8 mouse cellular contexts compared by ENCODE assay signal in the genomic region with DNA sequence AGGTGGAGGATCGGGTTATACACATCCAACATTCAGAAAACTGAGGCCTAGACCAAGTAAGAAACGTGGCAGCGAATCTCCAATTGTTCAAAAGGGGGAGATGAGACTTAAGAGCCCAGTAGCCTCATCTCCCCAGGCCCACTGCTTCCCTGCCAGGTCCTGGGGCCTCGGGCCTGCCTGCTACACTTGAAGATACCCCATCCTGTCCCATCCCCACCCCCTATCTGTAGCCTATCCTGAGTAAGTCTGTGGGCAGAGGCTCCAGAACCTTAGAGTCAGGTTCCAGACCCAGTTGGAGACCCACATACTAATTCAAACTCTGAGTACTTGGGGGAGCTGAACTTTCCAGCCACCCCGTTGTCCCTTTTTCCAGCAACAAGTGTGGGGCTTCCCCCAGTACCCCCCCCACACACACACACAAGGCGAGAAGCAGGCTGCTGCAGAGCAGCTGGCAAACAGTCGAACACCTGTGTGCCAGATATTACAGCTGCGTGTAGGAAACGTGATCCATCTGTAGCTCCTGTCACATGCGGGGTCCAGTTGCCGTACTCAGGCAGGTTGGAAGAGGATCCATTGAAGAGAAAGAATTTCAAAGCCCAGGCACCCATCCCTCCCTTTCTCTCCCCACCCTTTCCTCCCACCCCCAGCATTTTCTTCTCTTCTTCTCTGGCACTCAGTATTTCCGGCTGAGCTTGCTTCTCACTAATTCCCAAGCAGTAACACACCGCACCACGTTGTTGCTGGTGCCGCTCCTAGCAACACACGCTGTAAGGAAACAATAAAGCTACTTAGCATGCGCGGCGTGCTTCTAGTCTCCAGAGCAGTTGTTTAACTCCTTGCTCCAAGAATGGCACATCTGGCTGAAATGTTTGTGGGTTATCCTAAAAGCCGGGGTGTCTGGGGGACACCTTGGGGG.
DNase-seq lines count a peak whose midpoint lies in the region; ATAC-seq and TF ChIP-seq lines count a peak whose summit lies in the region.

No protein-coding gene starts in this region.

- no peaks in the 10 kb centered on the region for H3K36me3 ChIP-seq in forebrain, embryonic 13.5 days (ENCODE audit: poor library complexity, severe bottlenecking)
- H3K36me3 ChIP-seq in stomach, embryonic 14.5 days (ENCODE audit: control insufficient read depth, insufficient read depth, low read length) = no peaks in the 10 kb centered on the region

- peak overlapping the region; percentile 57 for H3K4me2 ChIP-seq in forebrain, embryonic 13.5 days
- H3K4me2 ChIP-seq in stomach, embryonic 14.5 days (replicated peaks; ENCODE audit: low read depth, low read length) = 0 out of 2 replicates have a peak overlapping the region, but pooled peaks have one; percentile 2

- H3K4me1 ChIP-seq in forebrain, embryonic 13.5 days = peaks cover 19% of the 10 kb centered on the region
- peaks cover 7% of the 10 kb centered on the region; the same call in 1 of the 2 replicates for H3K4me1 ChIP-seq in stomach, embryonic 14.5 days (ENCODE audit: control insufficient read depth, insufficient read depth, low read length)

- H3K9ac ChIP-seq in forebrain, embryonic 13.5 days = peak overlapping the region; percentile 45
- H3K9ac ChIP-seq in stomach, embryonic 14.5 days (replicated peaks; ENCODE audit: low read depth, low read length) = no peak overlapping the region

- H3K4me3 ChIP-seq in layer of hippocampus, adult 2 months = peak overlapping the region; percentile 46
- peak overlapping the region; percentile 25 for H3K4me3 ChIP-seq in forebrain, embryonic 13.5 days
- no peak overlapping the region for H3K4me3 ChIP-seq in stomach, embryonic 14.5 days (ENCODE audit: low read depth, low read length)

- no peaks in the 10 kb centered on the region for H3K9me3 ChIP-seq in forebrain, embryonic 13.5 days (replicated peaks)
- H3K9me3 ChIP-seq in stomach, embryonic 14.5 days (ENCODE audit: control insufficient read depth, low read depth, low read length) = no peaks in the 10 kb centered on the region

- no peaks in the 10 kb centered on the region for H3K27me3 ChIP-seq in forebrain, embryonic 13.5 days
- H3K27me3 ChIP-seq in stomach, embryonic 14.5 days (ENCODE audit: control insufficient read depth, insufficient read depth, low read length) = no peaks in the 10 kb centered on the region

- DNase-seq in layer of hippocampus, adult 2 months (ENCODE audit: low spot score in 2 of 2) = peak; percentile 16 to 20
- no peak for DNase-seq in layer of hippocampus, adult 9-10 months (ENCODE audit: low spot score)
- peak; percentile 67 for DNase-seq in mesoderm, embryonic 11.5 days (ENCODE audit: low read depth, low spot score)
- no peak for DNase-seq in cerebellum, postnatal 25 days
- DNase-seq in cerebellum, adult 9-11 months = no peak
- DNase-seq in urinary bladder, postnatal 36 days (ENCODE audit: low spot score in 2 of 2) = no peak

- peak overlapping the region; percentile 18; the same call in 1 of the 2 replicates for H3K27ac ChIP-seq in layer of hippocampus, adult 2 months
- peak overlapping the region; percentile 61 for H3K27ac ChIP-seq in forebrain, embryonic 13.5 days
- H3K27ac ChIP-seq in stomach, embryonic 14.5 days (ENCODE audit: low read length) = no peak overlapping the region

- TF ChIP-seq CTCF in layer of hippocampus, adult 2 months (conservative IDR thresholded peaks at IDR 0.05) = no peak

- 16% methylated on average over 20 of the region's 20 CpGs for whole genome bisulfite sequencing in forebrain, embryonic 13.5 days
- 36% methylated on average over 20 of the region's 20 CpGs for WGBS in stomach, embryonic 14.5 days

- ATAC-seq in forebrain, embryonic 13.5 days = peak; percentile 83
- no peak for ATAC-seq in stomach, embryonic 14.5 days (ENCODE audit: insufficient number of reproducible peaks, insufficient read depth, low FRiP score, low read depth)

Comparison
In these comparisons a context has a peak if more than half of its experiments do, and no peak if none do; other contexts are left out.
1. DNase-seq: peak in layer of hippocampus, adult 2 months (2 of 2) and mesoderm, embryonic 11.5 days (single experiment); none in layer of hippocampus, adult 9-10 months (single experiment), cerebellum, postnatal 25 days (0 of 2), cerebellum, adult 9-11 months (single experiment) and urinary bladder, postnatal 36 days (0 of 2).